Mouse (Mus musculus) ZHBTc4 (cell line): ENCODE data around the gene Adamts18.

Experiments used
- DNase-seq: peaks from one replicate; pipeline ENCODE4 v3.0.0-alpha.2; 2011; ENCODE audit warnings: low read depth, low spot score

Gene Adamts18

GRCm38 (mm10) chr8:113664544-113664943 lies 184.0 kb downstream of the Adamts18 start:
- peak; percentile 57 for DNase-seq

GRCm38 (mm10) chr8:113660128-113660527 lies 188.4 kb downstream of the Adamts18 start:
- peak; percentile 11 for DNase-seq

- DNase-seq = no peak
These were observed 191.7 kb downstream of the Adamts18 start for GRCm38 (mm10) chr8:113656681-113657298.

- no peak for DNase-seq
These were observed 192.4 kb downstream of the Adamts18 start for GRCm38 (mm10) chr8:113656154-113656553.

GRCm38 (mm10) chr8:113653151-113653550 lies 195.4 kb downstream of the Adamts18 start:
- no peak for DNase-seq

- DNase-seq = no peak
These were observed 196.1 kb downstream of the Adamts18 start for GRCm38 (mm10) chr8:113652450-113652849.
